Mouse (Mus musculus) thymus, adult 2 months (tissue): ENCODE measurements around the gene Tgm2. TPM values are rescaled to one million over a fixed set of nuclear protein-coding genes. Genes with fewer than 3 reads are reported as not detected.

ENCODE experiments used
- DNase-seq: peaks from one replicate; pipeline ENCODE4 v3.0.0; 2021
- H3K27ac ChIP-seq: fragments of 200-500 bp; 2 replicates; pipeline ENCODE4 v1.5.1; 2012; ENCODE audit warnings: low read length, control low read depth; ENCODE audit not compliant: control insufficient read depth, insufficient read depth
- H3K27me3 ChIP-seq: fragments of 200-500 bp; 2 replicates; pipeline ENCODE4 v1.6.1; 2012; ENCODE audit warnings: mild to moderate bottlenecking, low read length, moderate library complexity, mixed read lengths; ENCODE audit not compliant: control insufficient read depth, insufficient read depth
- H3K36me3 ChIP-seq: fragments of 200-500 bp; 2 replicates; pipeline ENCODE4 v1.6.1; 2012; ENCODE audit warnings: mild to moderate bottlenecking, low read length, moderate library complexity; ENCODE audit not compliant: control insufficient read depth, insufficient read depth
- H3K4me1 ChIP-seq: fragments of 200-500 bp; replicated peaks from 2 replicates; pipeline ENCODE4 v1.6.1; 2012; ENCODE audit warnings: low read length; ENCODE audit not compliant: control insufficient read depth, insufficient read depth
- H3K4me3 ChIP-seq: fragments of 200-500 bp; 2 replicates; pipeline ENCODE4 v1.5.1; 2012; ENCODE audit warnings: mild to moderate bottlenecking, low read length, control low read depth, moderate library complexity; ENCODE audit not compliant: control insufficient read depth, insufficient read depth
- CTCF ChIP-seq: fragments of 200-500 bp; IDR thresholded peaks from 2 replicates; pipeline ENCODE4 v1.5.1; 2012; ENCODE audit warnings: mild to moderate bottlenecking, control low read depth, low read length, moderate library complexity, borderline replicate concordance; ENCODE audit not compliant: control insufficient read depth, poor library complexity, insufficient read depth; ENCODE audit errors: extremely low read depth
- POLR2A ChIP-seq: fragments of 200-500 bp; IDR thresholded peaks from 2 replicates; pipeline ENCODE4 v1.6.1; 2012; ENCODE audit warnings: mild to moderate bottlenecking, low read length, control low read depth, moderate library complexity; ENCODE audit not compliant: control insufficient read depth, poor library complexity, insufficient read depth; ENCODE audit errors: extremely low read depth
- WGBS: fragments of 180-500 bp; shearing (Covaris S2); methylation state at CpG from one replicate; pipeline ENCODE4 v1.1.7; 2018; 5-methylcytosine and 5-hydroxymethylcytosine counted together
- polyA plus RNA-seq: library from polyadenylated mRNA; depleted of rRNA; stranded (reverse); fragments of >200 nt; gene quantifications from 2 replicates; pipeline ENCODE4 v1.2.3, GENCODE M21; 2012

Gene Tgm2
- polyA plus RNA-seq, 1 experiment, result 37.6 TPM

DNA sequence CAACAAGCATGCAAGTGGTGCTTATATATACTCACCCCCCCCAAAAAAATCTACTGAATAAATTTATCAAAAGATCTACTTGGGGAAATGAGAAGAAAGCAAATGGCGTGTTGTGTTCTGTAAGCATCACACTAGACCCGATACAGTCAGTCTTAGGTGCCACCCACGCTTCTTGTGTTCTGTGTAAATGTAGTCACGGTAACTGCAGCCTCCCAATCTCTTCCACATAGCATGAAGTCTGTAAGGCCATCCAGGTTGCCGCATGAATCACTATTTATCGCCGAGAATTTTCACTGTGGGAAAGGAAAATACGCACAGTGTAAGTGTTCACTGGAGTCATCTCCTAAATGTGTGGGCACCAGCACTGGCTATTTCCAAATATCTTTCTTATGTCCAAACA, 37.0 kb upstream of the Tgm2 start:
- no peak overlapping the region for H3K27ac ChIP-seq
- H3K36me3 ChIP-seq, result no peaks in the 10 kb centered on the region
- TF ChIP-seq POLR2A, result no peak
- TF ChIP-seq CTCF, result no peak
- 0 out of 2 replicates have a peak, but pooled peaks cover 5% of the 10 kb centered on the region for H3K4me1 ChIP-seq
- no peaks in the 10 kb centered on the region for H3K27me3 ChIP-seq
- 94% methylated on average over 8 of the region's 8 CpGs for WGBS
- no peak for DNase-seq
- H3K4me3 ChIP-seq, result no peak overlapping the region

DNA sequence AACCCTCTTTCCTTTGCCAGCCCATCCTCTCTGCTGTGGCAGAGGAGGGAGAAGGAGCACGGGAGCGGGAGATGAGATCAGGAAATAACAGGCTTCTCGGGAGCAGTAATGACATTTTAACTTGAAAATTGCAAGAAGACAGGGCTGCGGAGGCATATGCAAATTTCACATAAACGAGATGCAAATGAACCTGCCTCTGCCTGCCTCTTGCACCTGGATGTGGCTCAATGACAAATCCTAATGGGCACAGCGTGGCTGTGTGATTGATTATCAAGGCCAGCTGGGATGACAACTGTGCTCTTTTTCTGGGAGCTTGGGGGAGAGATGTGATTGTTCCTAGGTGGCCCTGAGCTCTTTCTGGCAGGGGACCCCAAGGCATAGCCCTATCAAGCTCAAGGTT, 35.7 kb upstream of the Tgm2 start:
- 94% methylated on average over 6 of the region's 6 CpGs for WGBS
- no peaks in the 10 kb centered on the region for H3K27me3 ChIP-seq
- TF ChIP-seq POLR2A (no peak), CTCF (no peak)
- H3K4me3 ChIP-seq, result no peak overlapping the region
- no peak overlapping the region for H3K27ac ChIP-seq
- no peaks in the 10 kb centered on the region for H3K36me3 ChIP-seq
- 0 out of 2 replicates have a peak, but pooled peaks cover 5% of the 10 kb centered on the region for H3K4me1 ChIP-seq
- no peak for DNase-seq

DNA sequence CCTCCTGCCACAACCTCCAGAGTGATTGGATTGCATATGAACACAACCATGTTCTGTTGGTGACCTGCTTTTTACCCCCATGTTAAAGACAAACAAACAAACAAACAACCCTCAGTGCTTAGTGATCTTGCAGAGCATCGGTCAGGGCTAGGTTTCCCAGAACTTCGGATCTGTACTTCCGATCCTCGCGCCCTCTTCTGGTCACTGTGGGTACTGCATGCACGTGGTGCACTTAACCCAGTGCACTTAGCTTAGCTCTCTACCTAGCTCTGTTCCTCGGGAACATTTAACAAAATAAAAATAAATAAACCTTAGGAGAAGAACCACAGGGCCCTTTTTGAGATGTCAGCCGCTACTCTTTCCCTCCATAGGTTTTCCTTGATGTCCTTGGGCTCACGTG, 34.6 kb upstream of the Tgm2 start:
- no peak overlapping the region for H3K27ac ChIP-seq
- no peaks in the 10 kb centered on the region for H3K27me3 ChIP-seq
- WGBS, result 56% methylated on average over 9 of the region's 9 CpGs
- no peaks in the 10 kb centered on the region for H3K36me3 ChIP-seq
- peaks cover 6% of the 10 kb centered on the region; the same call in 1 of the 2 replicates for H3K4me1 ChIP-seq
- peak; percentile 73; the same call in 1 of the 2 replicates for TF ChIP-seq CTCF
- TF ChIP-seq POLR2A, result no peak
- no peak overlapping the region for H3K4me3 ChIP-seq
- DNase-seq, result peak; percentile 57

DNA sequence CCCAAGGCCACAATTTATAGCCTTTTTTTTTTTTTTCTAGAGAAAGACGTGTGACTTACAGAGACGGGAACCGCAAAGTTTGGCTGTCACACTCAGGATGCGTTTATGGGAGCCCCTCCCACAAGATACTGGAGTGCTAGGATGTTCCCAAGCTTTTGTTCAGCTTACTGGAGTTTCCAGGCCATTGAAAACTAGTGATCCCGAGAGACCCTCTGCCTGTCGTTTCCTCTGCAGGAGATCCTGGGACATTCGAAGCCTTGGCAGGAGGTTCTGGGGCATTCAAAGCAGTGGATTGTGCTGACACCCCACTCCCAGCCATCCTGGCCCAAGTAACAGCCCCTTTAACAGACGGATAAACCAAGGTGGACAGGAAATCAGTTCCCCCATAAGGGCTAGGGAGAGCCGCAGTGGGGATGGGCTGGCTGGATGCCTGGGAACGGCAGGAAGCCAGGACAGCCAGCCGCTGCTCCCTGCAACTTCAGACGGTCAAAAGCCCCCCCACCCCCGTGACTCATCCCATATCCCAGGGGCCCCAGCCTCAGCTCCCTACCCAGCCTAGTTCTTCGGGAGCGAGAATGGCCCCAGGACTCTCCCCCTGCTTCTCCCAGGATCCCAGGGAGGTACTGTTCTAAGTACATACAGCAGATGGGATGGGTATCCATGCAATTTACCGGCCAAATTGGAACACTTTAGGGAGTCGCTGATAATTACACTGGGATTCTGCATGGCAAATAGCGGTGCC, 33.3 kb upstream of the Tgm2 start:
- Histone ChIP-seq H3K27ac (no peak overlapping the region), H3K27me3 (no peaks in the 10 kb centered on the region), H3K4me3 (no peak overlapping the region), H3K36me3 (no peaks in the 10 kb centered on the region), H3K4me1 (peaks cover 17% of the 10 kb centered on the region)
- no peak for DNase-seq
- TF ChIP-seq POLR2A, result no peak
- TF ChIP-seq CTCF, result no peak
- 61% methylated on average over 18 of the region's 18 CpGs for WGBS

DNA sequence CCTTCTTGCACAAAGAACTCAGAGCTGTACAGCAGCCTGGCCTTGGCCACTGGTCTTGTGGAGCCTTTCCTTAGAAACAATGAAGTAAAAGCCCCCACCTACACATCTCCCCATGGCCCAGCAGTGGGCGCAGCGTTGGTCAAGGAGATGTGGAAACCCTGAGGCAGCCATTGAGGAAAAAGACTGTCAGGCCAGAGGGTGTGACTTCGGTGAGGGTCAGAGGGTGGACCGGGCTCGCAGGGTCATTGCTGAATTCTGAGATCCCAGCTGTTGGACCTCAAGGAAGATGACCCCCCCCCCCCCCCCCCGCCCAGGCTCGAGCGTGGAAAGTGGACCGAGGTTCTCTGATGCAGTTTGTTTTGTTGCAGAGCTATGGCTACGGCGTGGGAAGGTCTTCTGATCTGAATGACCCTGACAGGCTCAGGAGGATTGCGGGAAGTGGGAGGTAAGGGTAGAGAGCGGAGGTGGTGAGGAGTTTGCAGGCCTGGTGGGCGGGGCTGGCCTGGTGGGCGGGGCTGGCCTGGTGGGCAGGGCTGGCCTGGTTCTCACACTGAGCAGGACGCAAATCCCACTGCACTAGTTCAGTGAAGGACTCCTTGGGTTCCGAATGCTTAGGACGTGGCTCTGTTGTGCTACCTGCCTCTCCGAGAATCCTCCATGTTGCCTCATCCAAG, 32.6 kb upstream of the Tgm2 start:
- Histone ChIP-seq H3K36me3 (no peaks in the 10 kb centered on the region), H3K27me3 (no peaks in the 10 kb centered on the region), H3K4me3 (no peak overlapping the region), H3K4me1 (peaks cover 17% of the 10 kb centered on the region), H3K27ac (no peak overlapping the region)
- whole genome bisulfite sequencing, result 21% methylated on average over 19 of the region's 19 CpGs
- DNase-seq, result peak; percentile 58
- TF ChIP-seq CTCF (no peak), POLR2A (no peak)

DNA sequence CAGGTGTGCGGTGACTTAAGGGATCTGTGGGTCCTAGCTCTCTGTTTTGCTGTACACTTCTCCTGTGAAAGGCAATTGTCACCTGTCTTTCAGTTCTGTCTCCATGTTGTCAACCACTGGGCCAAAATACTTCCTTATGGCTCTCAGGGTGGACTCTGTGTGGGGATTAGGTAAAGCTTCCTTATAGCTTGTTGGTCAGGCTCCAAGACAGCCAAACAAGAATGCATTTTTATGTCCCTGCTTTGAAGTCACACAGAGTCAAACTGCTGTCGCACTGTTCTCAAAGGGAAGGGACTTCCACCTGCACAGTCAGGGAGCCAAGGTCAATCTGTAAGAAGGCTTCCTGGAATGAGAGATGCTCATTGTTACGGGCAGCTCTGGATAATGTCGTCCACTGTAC, 31.9 kb upstream of the Tgm2 start:
- DNase-seq, result no peak
- 93% methylated on average over 4 of the region's 4 CpGs for WGBS
- TF ChIP-seq CTCF (no peak), POLR2A (no peak)
- Histone ChIP-seq H3K27me3 (no peaks in the 10 kb centered on the region), H3K27ac (no peak overlapping the region), H3K4me1 (peaks cover 17% of the 10 kb centered on the region), H3K36me3 (no peaks in the 10 kb centered on the region), H3K4me3 (no peak overlapping the region)

DNA sequence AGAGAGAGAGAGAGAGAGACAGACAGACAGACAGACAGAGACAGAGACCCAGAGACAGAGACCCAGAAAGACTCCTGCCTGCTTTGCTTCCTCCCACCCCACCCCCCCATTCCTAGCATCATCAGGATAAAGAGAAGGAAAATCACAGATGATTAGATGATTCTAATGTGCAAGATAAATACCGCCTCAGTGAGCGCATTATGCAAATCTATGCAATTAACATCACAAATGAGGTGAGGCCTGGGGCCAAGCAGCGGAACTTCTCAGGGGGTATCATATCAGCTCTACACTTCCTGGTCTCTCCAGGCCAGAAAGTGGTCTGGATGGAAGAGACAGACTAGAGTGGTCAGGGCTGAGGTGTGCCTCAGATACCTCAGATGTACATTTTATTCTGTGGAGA, 31.3 kb upstream of the Tgm2 start:
- no peak overlapping the region for H3K27ac ChIP-seq
- no peak overlapping the region for H3K4me3 ChIP-seq
- peaks cover 17% of the 10 kb centered on the region for H3K4me1 ChIP-seq
- no peaks in the 10 kb centered on the region for H3K36me3 ChIP-seq
- WGBS, result 97% methylated on average over 3 of the region's 3 CpGs
- no peaks in the 10 kb centered on the region for H3K27me3 ChIP-seq
- no peak for DNase-seq
- TF ChIP-seq CTCF (no peak), POLR2A (no peak)
